Mouse (Mus musculus) heart, adult 8-10 months (tissue): ENCODE measurements around the gene Gpr3. TPM values are rescaled to one million over a fixed set of nuclear protein-coding genes. Genes with fewer than 3 reads are reported as not detected.
A peak's percentile ranks its signal among the peaks of the same experiment; 100 is the strongest.

Experiments
- DNase-seq: peaks from one replicate; pipeline ENCODE4 v3.0.0; 2022; ENCODE audit warnings: low spot score
- total RNA-seq, 4 experiments: library from RNA; stranded (reverse); gene quantifications; 2 replicates each; pipeline ENCODE4 v1.2.4; 2022

Gpr3 gene
- total RNA-seq, 4 experiments from 2014 or later: not detected

DNA sequence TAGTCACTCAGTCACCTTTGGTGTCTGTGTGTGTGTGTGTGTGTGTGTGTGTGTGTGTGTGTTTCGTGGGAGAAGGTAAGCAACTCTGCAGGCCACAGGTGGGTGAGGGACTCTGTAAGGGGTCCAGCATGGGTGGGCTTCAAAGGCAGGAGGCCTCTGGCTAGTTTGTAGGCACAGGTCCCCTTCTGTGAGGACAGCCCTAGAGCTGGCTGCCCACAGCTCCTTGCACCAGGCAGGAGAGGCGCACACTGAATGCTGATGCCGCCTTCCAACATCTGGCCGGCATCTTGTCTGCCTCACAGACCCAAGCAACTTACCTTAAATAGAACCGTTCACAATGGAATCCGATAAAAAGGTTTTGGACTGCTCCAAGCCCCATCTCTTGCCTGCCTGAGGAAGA, 12.6 kb downstream of the Gpr3 start:
- no peak for DNase-seq

DNA sequence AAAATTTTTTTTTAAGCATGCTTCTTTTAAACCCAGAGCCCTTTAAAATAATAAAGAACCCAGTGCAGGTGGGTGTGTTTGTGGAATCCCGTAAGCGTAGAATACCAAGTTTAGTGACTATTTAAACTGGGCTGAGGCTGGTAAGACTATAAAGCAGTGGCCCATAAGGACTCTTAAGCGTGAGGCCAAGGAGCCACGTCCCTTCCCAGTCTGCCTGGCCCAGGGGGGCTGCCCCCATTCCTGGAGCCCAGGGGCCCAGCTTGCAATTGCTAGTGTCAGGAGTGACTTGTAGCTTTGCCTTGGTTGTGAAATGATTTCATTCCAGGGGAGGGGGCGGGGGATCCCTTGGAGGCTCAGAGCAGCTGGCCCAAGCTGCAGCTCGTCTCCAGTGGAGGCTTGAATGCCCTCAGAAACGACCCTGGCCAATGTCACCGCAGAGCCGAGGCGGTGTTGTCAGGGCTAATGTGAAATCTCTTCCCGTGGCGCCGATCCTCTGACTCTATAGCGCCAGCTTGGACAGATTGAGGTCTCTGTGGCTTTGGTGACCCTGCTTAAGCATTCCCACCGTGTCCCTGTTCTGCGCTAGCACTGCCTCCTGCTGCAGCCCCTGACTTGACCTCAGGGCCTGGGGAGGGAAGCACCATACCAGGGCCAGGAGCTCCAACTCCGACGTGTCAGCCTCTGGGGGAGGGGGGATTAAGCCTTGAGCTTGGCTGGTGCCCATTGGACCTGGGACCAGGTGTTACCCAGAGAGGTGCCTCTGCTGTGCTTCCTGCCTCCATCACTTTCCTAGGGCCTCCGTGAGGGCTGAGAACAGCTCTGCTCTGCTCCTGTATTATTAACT, 13.8 kb downstream of the Gpr3 start:
- DNase-seq: no peak

DNA sequence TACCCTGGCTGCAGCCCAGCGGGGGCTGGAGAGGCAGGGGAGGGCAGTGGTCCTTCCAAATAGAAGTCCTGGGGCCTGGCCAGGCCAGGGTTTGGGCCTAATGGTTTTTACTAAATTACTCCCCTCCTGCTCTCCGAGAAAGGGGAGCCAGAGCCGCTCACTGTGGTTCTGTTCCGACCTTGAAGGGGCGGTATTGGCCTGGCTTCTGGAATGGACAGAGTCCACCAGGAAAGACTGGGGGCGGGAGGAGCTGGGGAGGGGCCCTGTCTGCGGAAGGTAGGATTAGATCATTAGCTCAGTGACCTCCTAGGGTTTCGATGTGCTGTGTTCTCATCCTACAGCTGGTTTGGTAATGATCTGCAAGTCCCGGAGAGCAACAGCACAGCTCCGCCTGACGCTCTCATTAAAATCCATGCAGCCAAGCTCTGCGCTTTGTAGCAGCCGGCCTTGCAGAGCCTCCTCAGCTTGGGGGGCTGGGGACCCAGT, 14.5 kb downstream of the Gpr3 start:
- no peak for DNase-seq

DNA sequence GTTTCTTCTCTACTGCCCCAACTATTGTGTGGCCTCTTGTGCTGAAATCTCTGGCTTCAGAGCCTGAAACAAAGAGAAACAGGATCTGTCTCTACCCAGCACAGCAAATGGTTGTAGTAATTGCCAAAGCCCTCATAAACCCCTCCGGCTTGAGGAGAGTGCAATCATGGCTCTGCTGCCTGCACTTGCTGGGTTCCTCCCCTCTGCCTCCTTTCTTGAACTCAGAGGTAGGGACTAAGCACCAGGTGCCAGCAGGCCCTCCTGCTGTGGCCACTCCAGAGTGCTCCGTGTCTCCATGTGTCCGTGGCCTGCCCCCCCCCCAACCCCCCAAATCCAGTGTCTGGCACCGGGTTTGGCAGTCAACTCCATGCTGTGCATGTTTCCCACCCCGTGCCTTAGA, 15.0 kb downstream of the Gpr3 start:
- DNase-seq: no peak

DNA sequence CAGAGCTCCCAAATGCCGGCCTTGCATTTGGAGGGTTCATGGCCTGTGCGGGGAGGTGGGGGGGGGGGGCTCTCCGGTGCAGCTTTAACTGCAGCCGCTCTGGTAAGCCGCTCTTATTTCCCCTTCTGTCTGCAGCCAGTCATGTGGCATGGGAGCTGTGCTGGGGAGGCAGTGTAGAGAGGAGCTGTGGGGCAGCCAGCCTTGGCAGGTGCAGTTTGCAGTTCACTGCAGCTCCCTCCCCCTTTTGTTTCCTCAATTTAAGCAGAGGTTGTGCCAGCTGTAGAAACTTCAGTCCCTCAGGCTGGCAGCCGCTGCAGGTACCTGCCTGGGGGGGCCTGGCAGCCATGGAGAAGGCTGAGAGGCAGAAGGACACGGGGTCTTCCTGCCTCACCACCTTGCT, 15.5 kb downstream of the Gpr3 start:
- no peak for DNase-seq

DNA sequence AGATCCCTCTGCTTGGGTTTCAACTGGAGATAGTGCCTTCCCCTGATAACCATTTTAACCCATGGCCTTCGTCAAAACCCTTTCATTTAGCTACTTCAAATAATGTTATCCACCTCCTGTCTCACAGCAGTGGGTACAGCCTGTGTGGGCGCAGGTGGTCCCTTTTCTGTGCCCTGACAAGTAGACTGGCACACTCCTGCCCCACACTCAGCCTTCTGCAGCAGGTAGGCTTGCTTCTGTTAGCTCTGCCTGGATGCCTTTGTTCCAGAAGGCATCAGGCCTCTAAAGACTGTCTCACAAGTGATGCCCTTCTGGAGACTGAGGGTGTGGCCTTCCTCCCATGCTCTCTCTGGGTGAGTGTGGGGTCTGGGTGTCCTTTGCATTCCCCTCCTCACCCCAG, 16.2 kb downstream of the Gpr3 start:
- no peak for DNase-seq

DNA sequence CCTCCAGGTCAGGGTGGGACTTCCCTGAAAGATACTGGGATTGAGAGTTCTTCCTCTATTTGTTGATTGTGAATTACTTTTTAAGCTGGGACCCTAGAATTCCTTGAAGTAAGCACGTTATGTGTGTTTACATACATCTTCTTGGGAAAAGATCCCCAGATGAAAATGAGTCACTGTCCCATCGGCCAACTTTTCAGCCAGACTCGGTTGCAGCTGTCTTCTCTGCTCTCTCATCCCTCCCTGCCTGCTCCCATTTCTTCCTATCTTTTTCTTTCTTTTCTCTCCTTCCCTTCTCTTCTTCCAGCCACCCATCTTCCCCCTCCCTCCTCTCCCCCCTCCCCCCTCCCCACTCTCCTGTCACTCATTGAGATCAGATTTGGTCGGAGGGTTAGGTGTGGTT, 17.3 kb downstream of the Gpr3 start:
- no peak for DNase-seq

DNA sequence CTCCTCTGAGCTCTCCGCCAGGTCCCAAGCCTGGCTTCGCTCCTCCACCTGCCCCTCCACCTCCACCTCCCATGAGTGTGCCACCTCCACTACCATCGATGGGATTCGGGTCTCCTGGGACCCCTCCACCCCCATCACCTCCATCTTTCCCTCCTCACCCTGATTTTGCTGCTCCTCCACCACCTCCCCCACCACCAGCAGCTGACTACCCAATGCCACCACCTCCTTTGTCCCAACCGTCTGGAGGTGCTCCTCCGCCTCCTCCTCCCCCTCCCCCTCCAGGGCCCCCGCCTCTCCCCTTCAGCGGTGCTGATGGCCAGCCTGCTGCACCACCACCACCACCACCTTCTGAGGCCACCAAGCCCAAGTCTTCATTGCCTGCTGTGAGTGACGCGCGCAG, 17.9 kb downstream of the Gpr3 start:
- no peak for DNase-seq

DNA sequence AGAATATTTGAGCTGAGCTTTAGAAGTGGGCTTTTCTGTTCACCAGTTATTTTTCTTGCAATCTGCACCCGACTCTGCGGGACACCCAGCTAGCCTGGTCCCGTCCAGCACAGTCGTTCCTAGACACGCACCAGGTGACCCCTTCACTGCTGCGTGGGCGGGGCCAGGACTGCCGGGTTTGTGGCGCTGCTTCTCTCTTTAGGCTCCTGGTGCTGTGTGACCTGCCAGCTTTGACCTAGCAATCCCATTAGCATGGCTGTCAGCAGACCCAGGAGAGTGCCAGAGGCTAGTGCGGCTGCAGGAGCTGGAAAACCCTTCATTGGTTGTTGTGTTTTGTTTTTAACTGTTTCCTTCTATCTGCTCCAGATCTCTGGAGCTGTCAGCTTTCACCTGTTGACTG, 22.9 kb downstream of the Gpr3 start:
- DNase-seq: no peak

DNA sequence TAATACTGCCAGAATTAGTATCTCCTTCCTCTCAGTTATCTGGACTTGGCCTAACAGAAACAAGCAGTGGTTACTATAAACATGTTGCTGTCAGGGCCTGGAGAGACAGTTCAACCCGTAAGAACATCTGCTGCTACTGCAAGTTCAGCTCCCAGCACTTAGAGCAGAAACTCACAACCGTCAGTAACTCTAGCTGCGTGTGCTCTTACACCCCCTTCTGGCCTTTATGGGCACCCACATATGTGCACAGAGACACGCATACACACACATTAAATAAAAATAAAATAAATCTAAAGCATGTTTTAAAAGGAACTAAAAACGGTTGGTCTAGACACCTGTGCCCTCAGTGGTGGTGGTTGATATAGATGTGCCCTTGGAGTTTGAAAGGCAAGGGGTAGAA, 25.5 kb downstream of the Gpr3 start:
- no peak for DNase-seq

DNA sequence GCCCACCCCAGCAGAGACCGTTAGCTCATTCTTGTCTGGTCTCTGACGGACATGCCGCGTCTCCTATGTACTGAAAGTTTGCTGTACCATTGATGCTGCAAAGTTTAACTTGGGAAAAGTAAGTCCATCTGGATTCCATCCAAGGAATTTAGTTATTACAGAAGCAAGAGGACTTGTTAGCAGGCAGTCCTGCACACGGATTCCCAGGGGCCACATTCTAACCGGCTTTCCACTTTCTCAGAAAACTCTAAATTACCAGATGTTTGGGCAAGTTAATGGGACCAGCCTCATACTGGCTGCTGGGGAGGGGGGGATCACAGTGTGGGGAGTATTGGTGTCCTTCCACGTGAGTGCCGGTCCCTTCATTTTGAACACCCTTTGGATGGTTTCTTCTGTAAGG, 26.4 kb downstream of the Gpr3 start:
- DNase-seq: no peak

DNA sequence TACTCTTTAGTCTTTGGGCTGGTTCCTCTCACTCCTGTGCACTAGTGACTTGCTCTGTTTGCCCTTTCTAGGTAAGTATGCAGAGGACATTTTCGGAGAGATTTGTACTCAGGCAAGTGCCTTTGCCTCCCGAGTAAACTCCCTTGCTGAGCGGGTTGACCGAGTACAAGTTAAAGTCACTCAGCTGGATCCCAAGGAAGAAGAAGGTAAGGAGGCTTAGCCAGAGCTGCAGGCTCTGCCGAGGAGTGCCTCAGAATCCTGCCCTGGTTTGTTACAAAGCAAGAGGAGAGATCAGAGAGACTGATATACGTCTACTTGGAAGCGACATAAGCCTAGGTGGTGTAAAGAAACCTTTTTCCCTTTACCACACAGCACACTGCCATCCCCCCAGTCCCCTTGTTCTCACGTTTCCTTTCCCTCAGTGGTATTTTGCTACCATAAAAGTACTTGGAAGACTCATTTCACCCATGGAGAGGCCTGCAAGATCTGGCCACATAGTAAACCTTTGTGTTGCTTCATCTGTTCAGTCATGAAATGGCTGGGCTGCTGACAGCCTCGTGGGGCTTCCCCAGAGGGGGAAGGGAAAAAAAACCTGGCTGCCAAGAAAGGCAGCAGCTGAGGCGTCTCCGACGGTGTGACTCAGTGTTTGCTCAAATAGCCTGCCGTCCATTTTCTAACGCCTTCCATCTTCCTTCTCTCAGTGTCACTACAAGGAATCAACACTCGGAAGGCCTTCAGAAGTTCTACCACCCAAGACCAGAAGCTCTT, 27.3 kb downstream of the Gpr3 start:
- DNase-seq: peak; percentile 75

DNA sequence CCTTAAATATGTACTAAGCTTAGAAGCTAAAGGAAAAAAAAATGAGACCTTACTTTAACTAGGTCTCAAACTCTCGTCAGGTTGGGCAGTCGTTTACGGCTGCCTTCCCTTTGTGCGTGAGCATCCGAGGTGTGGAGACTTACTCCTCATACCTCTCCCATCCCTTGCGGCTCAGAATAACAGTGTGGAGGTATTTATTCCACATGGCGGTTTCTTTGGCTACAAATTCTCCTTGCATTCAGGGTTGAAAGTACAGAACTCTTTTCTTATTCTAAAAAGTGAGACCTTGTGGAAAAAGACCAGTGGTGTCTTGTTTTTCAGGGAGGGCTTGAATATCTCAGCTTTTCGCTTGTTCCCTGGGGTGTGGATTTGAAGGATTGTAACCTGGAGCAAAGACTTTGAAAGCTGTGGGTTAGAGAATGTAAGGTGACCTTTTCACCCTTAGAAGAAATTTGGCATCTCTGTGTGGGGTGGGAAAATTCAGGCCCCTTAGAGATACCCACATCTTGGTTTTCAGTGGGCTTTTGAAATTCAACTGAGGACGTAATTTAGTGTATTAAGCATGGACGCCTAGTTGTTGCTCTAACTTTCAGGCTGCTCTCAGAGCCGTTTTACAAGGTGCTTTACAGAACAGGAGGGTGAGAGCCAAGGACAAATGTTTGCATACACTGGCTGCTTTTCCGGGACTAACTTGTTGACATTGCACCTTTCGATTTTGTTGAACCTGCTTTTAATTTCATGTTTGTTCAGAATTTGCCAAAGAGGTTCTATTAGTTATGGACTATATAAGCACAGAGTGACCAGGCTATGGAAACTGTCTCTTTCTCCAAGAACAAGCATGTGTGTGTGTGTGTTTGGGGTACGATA, 28.1 kb downstream of the Gpr3 start:
- no peak for DNase-seq

DNA sequence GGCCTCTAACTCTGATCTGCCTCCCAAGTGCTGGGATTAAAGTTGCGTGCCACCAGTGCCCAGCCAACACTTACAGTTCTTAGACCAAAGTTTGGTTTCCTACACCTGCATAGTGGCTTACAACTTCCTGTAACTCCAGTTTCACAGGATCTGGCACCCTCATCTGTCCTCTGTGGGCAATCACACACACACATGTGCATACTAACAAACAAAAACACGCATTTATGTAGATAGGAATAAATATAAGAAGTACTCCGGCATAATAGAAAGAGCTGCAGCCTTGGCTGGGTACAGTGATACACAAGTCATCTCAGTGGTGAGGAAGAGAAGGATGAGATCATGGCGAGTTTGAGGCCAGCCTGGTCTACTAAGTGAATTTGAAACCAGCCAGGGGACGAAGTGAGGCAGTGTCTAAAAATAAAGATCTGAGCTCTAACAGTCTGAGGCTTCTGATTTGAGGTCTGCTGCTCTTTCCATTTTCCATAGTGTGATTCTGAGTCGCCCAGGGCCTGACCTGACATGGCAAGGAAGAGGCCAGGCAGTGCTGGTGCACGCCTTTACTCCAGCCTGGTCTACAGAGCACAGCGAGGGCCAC, 29.8 kb downstream of the Gpr3 start:
- DNase-seq: no peak

DNA sequence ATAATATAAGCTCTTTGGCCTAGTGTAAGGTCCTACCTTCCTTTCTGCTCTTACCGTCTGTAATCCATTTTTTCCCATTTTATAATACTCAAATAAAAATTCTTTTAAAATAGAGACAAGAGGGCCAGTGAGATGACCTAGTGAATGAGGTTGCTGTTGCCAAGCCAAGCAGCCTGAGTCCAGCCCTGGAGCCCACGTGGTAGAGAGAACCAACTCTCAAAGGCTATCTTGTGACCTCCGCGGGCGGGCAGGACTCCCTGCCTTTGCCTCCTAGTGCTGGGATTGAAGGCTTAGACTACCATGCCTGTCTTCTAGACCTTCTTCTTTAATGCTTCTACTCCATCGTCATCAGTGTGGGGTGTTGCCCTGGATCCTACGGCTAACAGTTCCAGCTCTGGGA, 33.1 kb downstream of the Gpr3 start:
- no peak for DNase-seq

DNA sequence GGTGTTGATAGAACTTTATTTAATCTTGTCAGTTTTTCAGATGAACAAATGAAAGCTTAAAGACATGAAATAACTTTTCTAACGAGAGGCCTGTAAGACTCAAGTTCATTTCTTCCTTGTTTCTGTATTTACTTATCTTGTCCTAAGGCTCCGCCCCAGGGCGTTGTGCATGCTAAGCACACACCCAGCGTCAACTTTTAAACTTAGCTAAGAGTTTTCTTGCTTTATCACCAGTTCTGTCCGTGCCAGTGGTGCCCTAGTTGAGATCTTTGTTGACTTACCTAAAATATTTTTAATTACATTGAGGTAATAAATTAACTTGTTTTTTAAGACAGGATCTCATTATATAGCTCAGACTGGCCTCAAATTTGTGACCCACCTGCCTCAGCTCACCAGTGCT, 34.0 kb downstream of the Gpr3 start:
- DNase-seq: no peak

DNA sequence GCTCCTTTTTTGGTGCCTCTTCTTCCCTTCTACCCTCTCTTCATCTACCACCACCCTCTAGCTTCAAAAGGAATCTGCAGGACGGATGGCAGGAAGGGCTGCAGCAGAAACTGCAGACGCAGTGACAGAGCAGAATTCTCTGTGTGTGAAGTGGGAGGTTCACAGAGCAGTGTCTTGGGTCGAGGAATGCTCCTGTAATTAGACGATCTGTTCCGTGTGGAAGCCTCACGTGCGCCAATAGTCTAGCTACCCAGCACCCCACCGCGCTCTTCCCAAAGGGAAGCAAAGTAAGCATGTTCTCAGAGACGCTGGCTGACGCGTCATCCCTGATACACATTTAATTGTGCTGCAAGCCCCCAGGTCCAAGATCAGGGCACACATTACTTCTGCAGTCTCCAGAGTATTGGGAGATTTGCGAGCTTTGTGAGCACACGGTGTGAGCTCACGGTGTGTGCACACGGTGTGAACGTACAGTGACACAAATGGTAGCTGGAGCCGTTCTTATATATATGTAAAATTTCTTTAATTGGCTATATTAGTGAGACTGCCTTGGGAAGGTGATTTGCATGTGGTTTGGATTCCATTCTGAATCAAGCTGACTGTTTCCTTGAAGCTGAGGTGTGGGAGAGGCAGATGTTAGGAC, 35.5 kb downstream of the Gpr3 start:
- DNase-seq: no peak

DNA sequence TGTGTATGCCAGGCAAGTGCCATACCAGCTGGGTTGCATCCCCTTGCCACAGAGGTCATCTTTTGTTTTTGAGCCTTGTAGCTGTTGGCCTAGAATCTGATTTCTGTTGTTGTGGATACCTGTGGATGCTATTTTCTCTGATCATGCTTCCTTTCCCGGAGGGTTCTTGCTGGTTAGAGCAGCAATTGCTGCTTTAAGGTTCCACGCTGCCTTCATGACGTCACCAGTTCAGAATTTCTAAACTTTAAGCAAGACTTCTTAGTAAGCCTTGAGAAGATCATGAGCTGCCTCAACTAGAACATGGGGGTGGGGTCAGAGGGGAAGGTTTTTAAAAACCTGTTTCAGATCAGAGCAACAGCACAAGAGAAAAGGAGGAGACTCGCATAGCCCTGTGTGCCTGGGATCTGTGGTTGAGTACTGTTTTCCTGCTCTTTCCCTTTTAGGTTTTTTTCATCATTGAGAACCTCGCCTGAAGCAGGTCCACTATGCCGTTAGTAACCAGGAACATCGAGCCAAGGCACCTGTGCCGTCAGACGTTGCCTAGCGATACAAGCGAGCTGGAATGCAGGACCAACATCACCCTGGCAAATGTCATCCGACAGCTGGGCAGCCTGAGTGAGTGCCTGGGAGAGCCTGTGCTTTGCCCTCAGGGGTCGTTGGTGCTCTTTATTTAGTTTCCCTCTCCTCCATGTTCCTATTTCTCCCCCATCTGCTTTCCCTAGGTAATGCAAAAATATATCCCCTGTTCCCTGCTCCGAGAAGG, 36.2 kb downstream of the Gpr3 start:
- DNase-seq: no peak

DNA sequence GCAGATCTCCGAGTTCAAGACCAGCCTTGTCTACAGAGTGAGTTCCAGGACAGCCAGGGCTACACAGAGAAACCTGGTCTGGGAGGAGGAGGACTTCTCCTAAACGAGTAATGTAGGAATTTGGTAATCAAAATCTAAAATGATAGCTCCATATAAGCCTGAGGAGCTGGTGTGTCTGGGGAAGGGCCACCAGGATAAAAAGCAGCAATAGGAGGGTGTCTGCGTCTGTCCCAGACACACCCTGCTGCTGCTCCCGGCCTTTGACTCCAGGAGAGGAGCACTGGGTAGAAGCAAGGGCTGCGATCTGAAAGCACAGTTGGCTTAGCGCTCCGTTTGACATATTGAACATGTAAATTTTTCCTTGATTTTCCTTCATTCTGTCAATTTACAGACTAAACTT, 37.1 kb downstream of the Gpr3 start:
- no peak for DNase-seq

DNA sequence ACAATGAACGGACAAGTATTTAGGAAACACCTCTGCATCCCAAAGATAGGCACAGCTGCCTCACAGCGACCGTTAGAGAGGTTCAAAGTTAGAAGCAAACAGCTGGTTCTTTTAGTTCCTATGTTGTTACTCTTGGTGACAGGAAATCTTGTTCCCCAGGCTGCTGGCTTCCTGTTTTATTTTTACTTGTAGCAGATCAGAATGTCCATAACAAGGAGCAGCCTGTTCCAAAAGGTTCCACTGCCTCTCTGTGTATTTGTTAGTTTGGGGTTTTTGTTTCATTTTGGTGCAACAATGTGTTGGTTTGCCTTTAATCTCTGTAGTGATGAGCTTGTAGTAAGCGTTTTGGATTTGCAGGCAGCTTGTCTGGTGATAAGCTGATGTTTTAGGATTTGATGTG, 38.0 kb downstream of the Gpr3 start:
- DNase-seq: peak; percentile 91
